Mouse (Mus musculus): Measurements from ENCODE around the gene Trim23. TPM values are rescaled to one million over a fixed set of nuclear protein-coding genes. Genes with fewer than 3 reads are reported as not detected.

The Trim23 gene
- polyA plus RNA-seq, 2 experiments = 5.1 to 10.4 TPM

DNA sequence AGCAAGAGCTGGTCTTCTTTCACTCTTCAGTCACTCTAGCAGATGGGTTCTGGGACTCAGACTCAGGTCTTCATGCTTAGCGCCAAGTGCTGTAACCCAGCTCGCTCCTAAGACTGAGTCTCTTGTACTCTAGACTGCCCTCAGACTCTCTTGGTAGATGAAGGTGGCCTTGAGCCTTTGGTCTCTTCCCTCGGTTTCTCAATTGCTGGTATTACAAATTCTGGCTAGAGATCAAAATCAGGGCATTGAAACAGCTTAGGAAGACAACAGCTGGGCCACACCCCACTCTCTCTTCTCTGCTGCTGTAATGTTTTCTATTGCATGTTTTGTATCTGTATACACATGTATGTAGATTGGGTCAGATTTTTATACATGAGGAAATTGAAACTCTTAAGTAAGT lies 33.0 kb upstream of the Trim23 start:
- DNase-seq (ENCODE audit: low read depth in 3 of 3, low spot score in 3 of 3) (no peak), ATAC-seq (ENCODE audit: insufficient read depth) (no peak)
- Histone ChIP-seq H3K27me3 (ENCODE audit: control insufficient read depth, insufficient read depth, low read length) (no peaks in the 10 kb centered on the region), H3K9ac (replicated peaks) (no peak overlapping the region), H3K4me3 (ENCODE audit: insufficient read depth in 1 of 2, low read depth in 2 of 2, low read length in 2 of 2) (no peak overlapping the region), H3K4me1 (replicated peaks; ENCODE audit: control insufficient read depth in 2 of 2, insufficient read depth in 2 of 2, low read length in 1 of 2) (no peaks in the 10 kb centered on the region), H3K4me2 (ENCODE audit: low read depth) (no peak overlapping the region), H3K27ac (no peak overlapping the region), H3K9me3 (ENCODE audit: control insufficient read depth, low read length) (no peaks in the 10 kb centered on the region), H3K36me3 (replicated peaks; ENCODE audit: control insufficient read depth, insufficient read depth, low read depth) (peaks cover 23% of the 10 kb centered on the region)
- TF ChIP-seq EP300 (IDR thresholded peaks at IDR 0.05; ENCODE audit: low read depth) (no peak), CTCF (IDR thresholded peaks at IDR 0.05; ENCODE audit: low read depth) (no peak)
- 87% methylated on average over 3 of the region's 3 CpGs for WGBS (ENCODE audit: insufficient replicate concordance)

DNA sequence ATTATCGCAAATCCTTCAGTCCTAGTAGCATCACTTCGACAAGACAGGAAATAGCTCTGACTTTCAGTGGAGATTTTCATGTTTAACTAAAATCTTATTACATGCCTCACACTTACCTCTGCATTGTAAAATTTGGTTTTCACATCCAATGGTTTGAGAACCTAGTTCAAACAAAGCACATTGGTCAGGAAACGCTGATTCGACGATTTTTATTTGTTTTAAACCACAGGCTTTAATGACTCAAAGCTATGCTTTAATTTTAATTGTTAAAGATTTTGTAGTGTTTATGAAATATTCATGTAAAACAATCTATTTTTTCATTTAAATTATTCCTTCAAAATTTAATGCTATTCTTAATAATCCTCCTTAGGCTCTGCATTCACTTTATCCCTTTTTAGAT lies 24.4 kb upstream of the Trim23 start:
- no peaks in the 10 kb centered on the region for H3K27me3 ChIP-seq (ENCODE audit: control insufficient read depth, insufficient read depth, low read length)
- no peak overlapping the region for H3K4me3 ChIP-seq (ENCODE audit: insufficient read depth in 1 of 2, low read depth in 2 of 2, low read length in 2 of 2)
- no peak overlapping the region for H3K9ac ChIP-seq (replicated peaks)
- H3K36me3 ChIP-seq (replicated peaks; ENCODE audit: control insufficient read depth, insufficient read depth, low read depth) = peaks cover 14% of the 10 kb centered on the region
- TF ChIP-seq CTCF (IDR thresholded peaks at IDR 0.05; ENCODE audit: low read depth) (no peak), EP300 (IDR thresholded peaks at IDR 0.05; ENCODE audit: low read depth) (no peak)
- no peak overlapping the region for H3K27ac ChIP-seq
- no peaks in the 10 kb centered on the region for H3K4me1 ChIP-seq (replicated peaks; ENCODE audit: control insufficient read depth in 2 of 2, insufficient read depth in 2 of 2, low read length in 1 of 2)
- DNase-seq (ENCODE audit: low read depth in 3 of 3, low spot score in 3 of 3) = no peak
- 84% methylated on average over 5 of the region's 5 CpGs for WGBS (ENCODE audit: insufficient replicate concordance)
- no peak overlapping the region for H3K4me2 ChIP-seq (ENCODE audit: low read depth)
- no peaks in the 10 kb centered on the region for H3K9me3 ChIP-seq (ENCODE audit: control insufficient read depth, low read length)
- ATAC-seq (ENCODE audit: insufficient read depth) = no peak

DNA sequence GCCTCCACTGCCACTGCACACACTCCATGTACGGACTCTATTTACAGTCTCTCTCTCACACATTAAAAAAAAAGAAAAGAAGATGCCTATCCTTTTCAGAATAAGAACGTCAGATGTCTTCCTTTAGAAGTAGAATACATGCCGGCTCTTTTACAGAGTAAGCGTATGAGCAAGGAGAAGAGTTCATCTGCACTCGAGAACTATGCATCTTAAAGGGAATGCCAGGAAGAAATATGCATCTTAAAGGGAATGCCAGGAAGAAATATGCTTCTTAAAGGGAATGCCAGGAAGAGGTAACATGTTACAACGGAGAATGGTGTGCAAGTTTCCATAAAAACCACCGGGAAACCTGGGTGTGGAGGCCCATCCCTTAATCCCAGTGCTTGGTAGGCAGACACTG lies 23.5 kb upstream of the Trim23 start:
- H3K4me1 ChIP-seq (replicated peaks; ENCODE audit: control insufficient read depth in 2 of 2, insufficient read depth in 2 of 2, low read length in 1 of 2) = no peaks in the 10 kb centered on the region
- H3K27me3 ChIP-seq (ENCODE audit: control insufficient read depth, insufficient read depth, low read length) = no peaks in the 10 kb centered on the region
- DNase-seq (ENCODE audit: low read depth in 3 of 3, low spot score in 3 of 3) (no peak), ATAC-seq (ENCODE audit: insufficient read depth) (no peak)
- H3K27ac ChIP-seq = no peak overlapping the region
- no peak for TF ChIP-seq CTCF (IDR thresholded peaks at IDR 0.05; ENCODE audit: low read depth)
- TF ChIP-seq EP300 (IDR thresholded peaks at IDR 0.05; ENCODE audit: low read depth) = no peak
- no peak overlapping the region for H3K4me3 ChIP-seq (ENCODE audit: insufficient read depth in 1 of 2, low read depth in 2 of 2, low read length in 2 of 2)
- H3K9ac ChIP-seq (replicated peaks) = no peak overlapping the region
- WGBS (ENCODE audit: insufficient replicate concordance) = 85% methylated on average over 7 of the region's 7 CpGs
- peaks cover 17% of the 10 kb centered on the region for H3K36me3 ChIP-seq (replicated peaks; ENCODE audit: control insufficient read depth, insufficient read depth, low read depth)
- no peaks in the 10 kb centered on the region for H3K9me3 ChIP-seq (ENCODE audit: control insufficient read depth, low read length)
- H3K4me2 ChIP-seq (ENCODE audit: low read depth) = no peak overlapping the region

DNA sequence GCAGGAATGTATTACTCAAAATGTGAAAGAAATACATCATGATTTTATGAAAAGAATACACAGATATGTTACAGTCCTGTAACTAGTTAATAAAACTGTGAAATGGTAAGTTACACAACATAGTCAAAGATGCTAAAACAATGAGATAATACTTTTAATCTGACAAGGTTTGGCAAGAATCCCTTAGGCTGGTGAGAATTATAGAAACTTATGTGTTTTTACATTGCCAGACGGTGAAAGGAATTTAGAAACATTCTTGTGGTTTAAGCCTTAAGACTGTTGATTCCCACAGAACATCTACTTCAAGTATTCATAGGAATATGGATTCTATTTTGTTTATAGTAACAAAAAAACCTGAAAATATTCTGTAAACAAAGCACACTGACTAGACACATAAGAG lies 22.9 kb upstream of the Trim23 start:
- Histone ChIP-seq H3K27me3 (ENCODE audit: control insufficient read depth, insufficient read depth, low read length) (no peaks in the 10 kb centered on the region), H3K36me3 (replicated peaks; ENCODE audit: control insufficient read depth, insufficient read depth, low read depth) (peaks cover 19% of the 10 kb centered on the region), H3K9ac (replicated peaks) (no peak overlapping the region), H3K4me1 (replicated peaks; ENCODE audit: control insufficient read depth in 2 of 2, insufficient read depth in 2 of 2, low read length in 1 of 2) (no peaks in the 10 kb centered on the region), H3K4me3 (ENCODE audit: insufficient read depth in 1 of 2, low read depth in 2 of 2, low read length in 2 of 2) (no peak overlapping the region), H3K4me2 (ENCODE audit: low read depth) (no peak overlapping the region), H3K27ac (no peak overlapping the region), H3K9me3 (ENCODE audit: control insufficient read depth, low read length) (no peaks in the 10 kb centered on the region)
- no peak for TF ChIP-seq CTCF (IDR thresholded peaks at IDR 0.05; ENCODE audit: low read depth)
- no peak for TF ChIP-seq EP300 (IDR thresholded peaks at IDR 0.05; ENCODE audit: low read depth)
- DNase-seq (ENCODE audit: low read depth in 3 of 3, low spot score in 3 of 3) (no peak), ATAC-seq (ENCODE audit: insufficient read depth) (no peak)
- WGBS (ENCODE audit: insufficient replicate concordance) = 82% methylated on average over 1 of the region's 1 CpGs

DNA sequence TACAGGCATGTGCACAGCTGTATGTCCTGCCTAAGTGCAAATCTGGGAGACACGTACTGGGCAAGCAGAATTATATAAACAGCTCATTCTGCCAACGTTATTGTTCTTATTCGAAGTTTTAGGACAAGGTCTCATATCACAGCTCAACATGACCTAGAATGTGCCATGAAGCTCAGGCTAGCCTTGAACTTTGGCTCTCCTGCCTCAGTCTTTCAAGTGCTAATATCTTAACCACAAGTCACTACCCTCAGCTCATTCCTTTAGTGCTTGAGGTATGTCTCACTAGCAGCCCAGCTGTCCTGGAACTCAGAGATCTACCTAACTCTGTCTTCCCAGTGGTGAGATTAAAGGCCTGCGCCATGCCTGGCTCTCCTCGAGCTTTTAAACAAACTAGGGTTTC lies 6.9 kb upstream of the Trim23 start:
- peaks cover 5% of the 10 kb centered on the region; the same call in 1 of the 2 replicates for H3K36me3 ChIP-seq (replicated peaks; ENCODE audit: control insufficient read depth, insufficient read depth, low read depth)
- TF ChIP-seq EP300 (IDR thresholded peaks at IDR 0.05; ENCODE audit: low read depth) (no peak), CTCF (IDR thresholded peaks at IDR 0.05; ENCODE audit: low read depth) (no peak)
- WGBS (ENCODE audit: insufficient replicate concordance) = 77% methylated on average over 5 of the region's 5 CpGs
- H3K9me3 ChIP-seq (ENCODE audit: control insufficient read depth, low read length) = no peaks in the 10 kb centered on the region
- no peak overlapping the region for H3K27ac ChIP-seq
- H3K4me1 ChIP-seq (replicated peaks; ENCODE audit: control insufficient read depth in 2 of 2, insufficient read depth in 2 of 2, low read length in 1 of 2) = peaks cover 3 to 8% of the 10 kb centered on the region in 2 experiments
- no peak for DNase-seq (ENCODE audit: low read depth in 3 of 3, low spot score in 3 of 3)
- no peak overlapping the region for H3K9ac ChIP-seq (replicated peaks)
- no peak for ATAC-seq (ENCODE audit: insufficient read depth)
- H3K27me3 ChIP-seq (ENCODE audit: control insufficient read depth, insufficient read depth, low read length) = no peaks in the 10 kb centered on the region
- no peak overlapping the region for H3K4me2 ChIP-seq (ENCODE audit: low read depth)
- H3K4me3 ChIP-seq (ENCODE audit: insufficient read depth in 1 of 2, low read depth in 2 of 2, low read length in 2 of 2) = no peak overlapping the region

Data from liver, embryonic 14.5 days (tissue).